Comparison of ENCODE assay signal across 18 mouse cellular contexts in the genomic region with DNA sequence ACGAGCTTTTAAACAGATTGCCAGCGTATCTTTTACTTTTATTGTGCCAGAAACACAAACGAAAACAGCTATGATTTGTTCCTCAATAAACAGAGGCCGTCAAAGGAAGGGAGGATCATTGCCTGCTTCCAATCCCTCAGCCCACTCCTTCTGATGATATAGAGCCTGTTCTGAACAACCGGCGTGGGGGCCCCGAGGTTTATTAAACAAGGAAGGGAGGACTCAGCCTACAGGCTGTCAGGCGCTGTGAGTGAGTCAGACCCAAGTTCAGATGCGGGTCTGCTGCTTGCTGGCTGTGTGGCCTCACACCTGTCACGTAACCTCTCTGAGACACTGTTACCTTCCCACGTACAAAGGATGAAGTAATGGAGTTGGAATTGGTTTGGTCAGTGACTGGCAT.
DNase-seq lines count a peak whose midpoint lies in the region; ATAC-seq and TF ChIP-seq lines count a peak whose summit lies in the region.
"Had no signal": no experiment of that assay in that cellular context is flagged by ENCODE, and none has a peak within 500 bp of the region (broad histone marks: within the 10 kb centered on the region; RNA-seq: fewer than 3 reads in every experiment).

No protein-coding gene starts in this region.

- no peak for TF ChIP-seq CTCF in intestine, postnatal 0 days (IDR thresholded peaks at IDR 0.05; ENCODE audit: low read depth)
- no peak for TF ChIP-seq CTCF in kidney, postnatal 0 days (IDR thresholded peaks at IDR 0.05; ENCODE audit: low read depth)

- H3K4me1 ChIP-seq in intestine, embryonic 15.5 days (replicated peaks), result peaks cover 24% of the 10 kb centered on the region
- H3K4me1 ChIP-seq in intestine, postnatal 0 days (replicated peaks; ENCODE audit: control insufficient read depth, insufficient read depth, low read length), result no peaks in the 10 kb centered on the region
- no peaks in the 10 kb centered on the region for H3K4me1 ChIP-seq in kidney, postnatal 0 days (replicated peaks; ENCODE audit: insufficient read depth, low read length)
- no peaks in the 10 kb centered on the region; the same call in 1 of the 2 replicates for H3K4me1 ChIP-seq in megakaryocyte, embryonic 14.5 days
- peaks cover 12% of the 10 kb centered on the region; the same call in 1 of the 2 replicates for H3K4me1 ChIP-seq in intestine, embryonic 16.5 days (ENCODE audit: control insufficient read depth, insufficient read depth, low read length)

- DNase-seq in kidney, postnatal 0 days (ENCODE audit: low spot score), result peak; percentile 79
- no peak for DNase-seq in kidney, adult 9 months
- DNase-seq: adrenal gland, postnatal 10 days; cerebellum, adult 11-12 months; cerebellum, adult 9-11 months; cerebellum, postnatal 36 days; gastrocnemius, postnatal 10 days; heart, adult 18-20 months; heart, postnatal 10 days had no signal

- H3K27me3 ChIP-seq in intestine, embryonic 15.5 days (replicated peaks), result no peaks in the 10 kb centered on the region
- H3K27me3 ChIP-seq in intestine, postnatal 0 days (replicated peaks; ENCODE audit: control insufficient read depth, insufficient read depth, low read length), result no peaks in the 10 kb centered on the region
- no peaks in the 10 kb centered on the region for H3K27me3 ChIP-seq in kidney, postnatal 0 days (ENCODE audit: insufficient read depth, low read length)
- peaks cover 2% of the 10 kb centered on the region for H3K27me3 ChIP-seq in megakaryocyte, embryonic 14.5 days (replicated peaks)
- no peaks in the 10 kb centered on the region for H3K27me3 ChIP-seq in intestine, embryonic 16.5 days (replicated peaks; ENCODE audit: control insufficient read depth, insufficient read depth, low read length)
- H3K27me3 ChIP-seq: embryonic facial prominence, embryonic 13.5 days; forebrain, embryonic 12.5 days had no signal

- H3K9ac ChIP-seq in intestine, embryonic 15.5 days, result no peak overlapping the region
- H3K9ac ChIP-seq in intestine, postnatal 0 days (ENCODE audit: low read depth, low read length), result no peak overlapping the region
- no peak overlapping the region for H3K9ac ChIP-seq in kidney, postnatal 0 days (ENCODE audit: low read depth, low read length)
- H3K9ac ChIP-seq in intestine, embryonic 16.5 days (ENCODE audit: low read depth, low read length), result no peak overlapping the region
- H3K9ac ChIP-seq: embryonic facial prominence, embryonic 13.5 days; forebrain, embryonic 12.5 days had no signal

- no peak overlapping the region for H3K4me2 ChIP-seq in intestine, embryonic 15.5 days (replicated peaks)
- H3K4me2 ChIP-seq in intestine, postnatal 0 days (replicated peaks; ENCODE audit: low read depth), result no peak overlapping the region
- H3K4me2 ChIP-seq in kidney, postnatal 0 days (ENCODE audit: low read length), result no peak overlapping the region
- H3K4me2 ChIP-seq in intestine, embryonic 16.5 days (ENCODE audit: low read depth, low read length), result no peak overlapping the region
- H3K4me2 ChIP-seq: embryonic facial prominence, embryonic 13.5 days; forebrain, embryonic 12.5 days had no signal

- no peaks in the 10 kb centered on the region for H3K9me3 ChIP-seq in intestine, embryonic 15.5 days
- H3K9me3 ChIP-seq in intestine, postnatal 0 days (ENCODE audit: control insufficient read depth), result no peaks in the 10 kb centered on the region
- H3K9me3 ChIP-seq in kidney, postnatal 0 days (replicated peaks; ENCODE audit: low read length), result no peaks in the 10 kb centered on the region
- H3K9me3 ChIP-seq in megakaryocyte, embryonic 14.5 days, result peaks cover 11% of the 10 kb centered on the region
- no peaks in the 10 kb centered on the region for H3K9me3 ChIP-seq in intestine, embryonic 16.5 days (ENCODE audit: control insufficient read depth, low read length)
- H3K9me3 ChIP-seq: embryonic facial prominence, embryonic 13.5 days; heart, embryonic 10.5 days had no signal

- H3K4me3 ChIP-seq in intestine, embryonic 15.5 days (replicated peaks), result no peak overlapping the region
- H3K4me3 ChIP-seq in intestine, postnatal 0 days (ENCODE audit: low read depth, low read length), result no peak overlapping the region
- H3K4me3 ChIP-seq in kidney, postnatal 0 days (replicated peaks; ENCODE audit: low read depth, low read length), result no peak overlapping the region
- peak overlapping the region; percentile 1 for H3K4me3 ChIP-seq in megakaryocyte, embryonic 14.5 days (replicated peaks)
- H3K4me3 ChIP-seq in intestine, embryonic 16.5 days (ENCODE audit: low read length), result no peak overlapping the region
- H3K4me3 ChIP-seq: embryonic facial prominence, embryonic 13.5 days; forebrain, embryonic 12.5 days; heart, embryonic 10.5 days had no signal

- 0 out of 2 replicates have a peak, but pooled peaks have one; percentile 9 for ATAC-seq in intestine, embryonic 15.5 days
- ATAC-seq in intestine, postnatal 0 days, result no peak
- no peak for ATAC-seq in kidney, postnatal 0 days (replicated peaks; ENCODE audit: low FRiP score, low read depth)
- no peak for ATAC-seq in megakaryocyte, adult 5-6 weeks (ENCODE audit: poor library complexity, severe bottlenecking)
- 0 out of 2 replicates have a peak, but pooled peaks have one; percentile 55 for ATAC-seq in intestine, embryonic 16.5 days
- ATAC-seq: forebrain, embryonic 16.5 days had no signal

- no peak overlapping the region for H3K27ac ChIP-seq in intestine, embryonic 15.5 days
- H3K27ac ChIP-seq in intestine, postnatal 0 days (ENCODE audit: low read depth, low read length), result no peak overlapping the region
- H3K27ac ChIP-seq in kidney, postnatal 0 days, result no peak overlapping the region
- no peak overlapping the region for H3K27ac ChIP-seq in intestine, embryonic 16.5 days (ENCODE audit: low read length)
- H3K27ac ChIP-seq: embryonic facial prominence, embryonic 13.5 days; forebrain, embryonic 12.5 days; heart, embryonic 10.5 days had no signal

- no peaks in the 10 kb centered on the region for H3K36me3 ChIP-seq in intestine, embryonic 15.5 days
- no peaks in the 10 kb centered on the region for H3K36me3 ChIP-seq in intestine, postnatal 0 days (ENCODE audit: control insufficient read depth, insufficient read depth)
- no peaks in the 10 kb centered on the region for H3K36me3 ChIP-seq in kidney, postnatal 0 days (ENCODE audit: insufficient read depth, low read length)
- H3K36me3 ChIP-seq in megakaryocyte, embryonic 14.5 days (replicated peaks; ENCODE audit: low read length), result no peaks in the 10 kb centered on the region
- 0 out of 2 replicates have a peak, but pooled peaks cover 4% of the 10 kb centered on the region for H3K36me3 ChIP-seq in intestine, embryonic 16.5 days (ENCODE audit: control insufficient read depth, insufficient read depth, low read length)

- WGBS in intestine, embryonic 15.5 days, result 31% methylated on average over 11 of the region's 11 CpGs
- 27% methylated on average over 11 of the region's 11 CpGs for WGBS in intestine, postnatal 0 days
- 20% methylated on average over 11 of the region's 11 CpGs for WGBS in kidney, postnatal 0 days
- WGBS in intestine, embryonic 16.5 days, result 31% methylated on average over 11 of the region's 11 CpGs

Comparison
In these comparisons a context has a peak if more than half of its experiments do, and no peak if none do; other contexts are left out.
1. ATAC-seq: peak in intestine, embryonic 15.5 days (single experiment) and intestine, embryonic 16.5 days (single experiment); none in intestine, postnatal 0 days (single experiment), kidney, postnatal 0 days (single experiment) and megakaryocyte, adult 5-6 weeks (single experiment).